Mouse (Mus musculus) kidney, adult 2 months (tissue): ENCODE data around the gene Syndig1.

Source experiments
- CTCF ChIP-seq: fragments of 200-500 bp; conservative IDR thresholded peaks from 2 replicates; pipeline ENCODE4 v1.5.1; 2011; ENCODE audit warnings: low read depth, mild to moderate bottlenecking, control low read depth, low read length, moderate library complexity, mixed read lengths; ENCODE audit not compliant: insufficient read depth, insufficient read length
- POLR2A ChIP-seq: fragments of 200-500 bp; IDR thresholded peaks from one replicate; pipeline ENCODE4 v1.6.1; 2011; ENCODE audit warnings: low read depth, low read length, control low read depth

- no peak for TF ChIP-seq CTCF
- TF ChIP-seq POLR2A = no peak
Measured at GRCm38 (mm10) chr2:149923561-149923960, 94.5 kb downstream of the Syndig1 start.
